Comparison of ENCODE assay signal across 10 mouse cellular contexts in the genomic region with DNA sequence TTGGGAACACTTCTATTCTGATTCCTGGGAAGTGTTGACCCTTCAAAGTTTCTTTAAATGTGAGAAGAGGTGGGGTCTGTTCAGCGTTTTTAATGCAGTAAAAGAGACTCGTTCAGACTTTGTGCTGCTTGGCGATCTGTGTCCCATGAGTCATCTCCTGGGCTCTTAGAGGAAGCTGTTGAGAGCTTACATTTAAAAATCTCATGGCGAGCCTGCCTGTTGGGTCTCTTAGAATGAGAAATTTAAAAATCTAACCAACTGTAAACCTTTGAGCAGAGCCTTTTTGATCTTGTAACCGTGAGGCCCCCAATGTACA. TPM values are rescaled to one million over a fixed set of nuclear protein-coding genes. Genes with fewer than 3 reads are reported as not detected.
DNase-seq lines count a peak whose midpoint lies in the region; ATAC-seq and TF ChIP-seq lines count a peak whose summit lies in the region.
"Had no signal": no experiment of that assay in that cellular context is flagged by ENCODE, and none has a peak within 500 bp of the region (broad histone marks: within the 10 kb centered on the region; RNA-seq: fewer than 3 reads in every experiment).

No protein-coding gene starts in this region.

- H3K79me2 ChIP-seq in heart, adult 2 months (replicated peaks; ENCODE audit: control insufficient read depth, insufficient read depth, low read length) = no peaks in the 10 kb centered on the region; the same call in 1 of the 2 replicates

- no peaks in the 10 kb centered on the region for H3K27me3 ChIP-seq in heart, adult 2 months (ENCODE audit: control insufficient read depth, insufficient read depth, low read length)
- no peaks in the 10 kb centered on the region for H3K27me3 ChIP-seq in intestine, embryonic 14.5 days (replicated peaks; ENCODE audit: control insufficient read depth, insufficient read depth, low read length)
- H3K27me3 ChIP-seq in neural tube, embryonic 14.5 days (ENCODE audit: control insufficient read depth, insufficient read depth, low read length) = no peaks in the 10 kb centered on the region
- H3K27me3 ChIP-seq: midbrain, embryonic 15.5 days had no signal

- peak overlapping the region; percentile 56; the same call in 1 of the 2 replicates for H3K27ac ChIP-seq in heart, adult 2 months
- peak overlapping the region; percentile 28; the same call in 1 of the 2 replicates for H3K27ac ChIP-seq in left cerebral cortex, adult 2 months
- H3K27ac ChIP-seq in intestine, embryonic 14.5 days (ENCODE audit: low read depth) = peak overlapping the region; percentile 43
- 0 out of 2 replicates have a peak overlapping the region, but pooled peaks have one; percentile 39 for H3K27ac ChIP-seq in neural tube, embryonic 14.5 days (ENCODE audit: low read depth, low read length)
- H3K27ac ChIP-seq: midbrain, embryonic 15.5 days had no signal

- peaks cover 10% of the 10 kb centered on the region for H3K4me1 ChIP-seq in heart, adult 2 months (ENCODE audit: control insufficient read depth, insufficient read depth, low read length)
- H3K4me1 ChIP-seq in intestine, embryonic 14.5 days (replicated peaks; ENCODE audit: control insufficient read depth, insufficient read depth, low read length) = peaks cover 24% of the 10 kb centered on the region
- H3K4me1 ChIP-seq in neural tube, embryonic 14.5 days (ENCODE audit: control insufficient read depth, insufficient read depth, low read length) = peaks cover 2% of the 10 kb centered on the region; the same call in 1 of the 2 replicates

- TF ChIP-seq EP300 in heart, adult 2 months (IDR thresholded peaks at IDR 0.05; ENCODE audit: insufficient read depth, low read depth, low read length) = no peak

- H3K36me3 ChIP-seq in heart, adult 2 months (ENCODE audit: control insufficient read depth, insufficient read depth, low read length) = peaks cover 3% of the 10 kb centered on the region; the same call in 1 of the 2 replicates
- peaks cover 10% of the 10 kb centered on the region; the same call in 1 of the 2 replicates for H3K36me3 ChIP-seq in intestine, embryonic 14.5 days (ENCODE audit: control insufficient read depth, insufficient read depth, low read length)
- H3K36me3 ChIP-seq in neural tube, embryonic 14.5 days (ENCODE audit: control insufficient read depth, insufficient read depth, low read length) = no peaks in the 10 kb centered on the region
- H3K36me3 ChIP-seq: midbrain, embryonic 15.5 days had no signal

- H3K4me2 ChIP-seq in intestine, embryonic 14.5 days (ENCODE audit: low read length) = no peak overlapping the region
- no peak overlapping the region for H3K4me2 ChIP-seq in neural tube, embryonic 14.5 days (ENCODE audit: low read depth, low read length)
- H3K4me2 ChIP-seq: midbrain, embryonic 15.5 days had no signal

- 40% methylated on average over 5 of the region's 5 CpGs for WGBS in heart, adult 2 months
- 27% methylated on average over 5 of the region's 5 CpGs for WGBS in intestine, embryonic 14.5 days
- WGBS in neural tube, embryonic 14.5 days = 38% methylated on average over 5 of the region's 5 CpGs

- intact Hi-C loops in heart, adult 2 months (cut with DNase I) = loop anchor here (2.0 kb wide), 1 partner anchor 28 kb away; no protein-coding TSS in a partner anchor
- intact Hi-C loops in left cerebral cortex, adult 2 months (cut with DNase I) = no loop called here
- intact Hi-C loops in left cerebral cortex, postnatal 25 days (cut with DNase I) = no loop called here

- no peak overlapping the region for H3K9ac ChIP-seq in heart, adult 2 months (ENCODE audit: low read depth, low read length)
- no peak overlapping the region for H3K9ac ChIP-seq in intestine, embryonic 14.5 days (ENCODE audit: low read length)
- H3K9ac ChIP-seq in neural tube, embryonic 14.5 days (replicated peaks; ENCODE audit: low read depth, low read length) = no peak overlapping the region
- H3K9ac ChIP-seq: midbrain, embryonic 15.5 days had no signal

- no peak for ATAC-seq in intestine, embryonic 14.5 days (replicated peaks; ENCODE audit: low FRiP score, low TSS enrichment, low read depth)
- ATAC-seq in neural tube, embryonic 14.5 days (ENCODE audit: low read depth) = no peak
- ATAC-seq: midbrain, embryonic 15.5 days had no signal

- no peak overlapping the region for H3K4me3 ChIP-seq in heart, adult 2 months
- no peak overlapping the region for H3K4me3 ChIP-seq in left cerebral cortex, adult 2 months
- H3K4me3 ChIP-seq in intestine, embryonic 14.5 days (ENCODE audit: low read depth, low read length) = no peak overlapping the region
- H3K4me3 ChIP-seq in neural tube, embryonic 14.5 days (ENCODE audit: low read depth, low read length) = no peak overlapping the region
- H3K4me3 ChIP-seq: midbrain, embryonic 15.5 days had no signal

- no peaks in the 10 kb centered on the region for H3K9me3 ChIP-seq in intestine, embryonic 14.5 days (ENCODE audit: control insufficient read depth, low read length)
- no peaks in the 10 kb centered on the region for H3K9me3 ChIP-seq in neural tube, embryonic 14.5 days (ENCODE audit: control insufficient read depth, low read length)
- H3K9me3 ChIP-seq: midbrain, embryonic 15.5 days had no signal

- TF ChIP-seq CTCF in heart, adult 2 months (IDR thresholded peaks at IDR 0.05) = no peak
- no peak for TF ChIP-seq CTCF in left cerebral cortex, adult 2 months (IDR thresholded peaks at IDR 0.05)

- DNase-seq in heart, adult 2 months = no peak
- DNase-seq in heart, adult 9 months (ENCODE audit: low spot score in 2 of 2) = no peak
- DNase-seq in left cerebral cortex, adult 2 months (ENCODE audit: extremely low spot score in 1 of 2, low spot score in 2 of 2) = no peak
- no peak for DNase-seq in left cerebral cortex, postnatal 25 days (ENCODE audit: low spot score in 2 of 2)
- DNase-seq in intestine, embryonic 14.5 days (ENCODE audit: low spot score) = no peak
- no peak for DNase-seq in retina, embryonic 14.5 days (ENCODE audit: low spot score)
- no peak for DNase-seq in lung, postnatal 10 days
- DNase-seq: B cell, adult 2 months had no signal

- TF ChIP-seq POLR2A in heart, adult 2 months (IDR thresholded peaks at IDR 0.05; ENCODE audit: insufficient read depth, low read depth, low read length) = no peak

RNA-seq across cellular contexts. Expression of a gene that starts 43.9 kb away (rescaled TPM):
- total RNA-seq in heart, adult 2 months (2021) = 1 to 10 TPM; 7.9 to 8.4 TPM
- polyA plus RNA-seq in heart, adult 2 months (2012; rRNA removed) = 3.8 and 5.5 TPM in 2 replicates
- total RNA-seq in left cerebral cortex, adult 2 months (2021) = 10 to 100 TPM; 14.4 to 15.0 TPM
- total RNA-seq in left cerebral cortex, postnatal 25 days (2021) = 10 to 100 TPM; 15.2 to 16.1 TPM
- polyA plus RNA-seq in intestine, embryonic 14.5 days (2014; fragmentation: Nextera tagmentation; extraction: Ambion mirVana) = 71.5 and 76.5 TPM in 2 replicates
- 24.5 and 25.5 TPM in 2 replicates for polyA plus RNA-seq in neural tube, embryonic 14.5 days (2014; fragmentation: Nextera tagmentation; extraction: Ambion mirVana)
